Mouse (Mus musculus) kidney, adult 2 months (tissue): ENCODE results near the gene Mylk3.

Source experiments
- CTCF ChIP-seq: fragments of 200-500 bp; conservative IDR thresholded peaks from 2 replicates; pipeline ENCODE4 v1.5.1; 2011; ENCODE audit warnings: low read depth, mild to moderate bottlenecking, control low read depth, low read length, moderate library complexity, mixed read lengths; ENCODE audit not compliant: insufficient read depth, insufficient read length
- POLR2A ChIP-seq: fragments of 200-500 bp; IDR thresholded peaks from one replicate; pipeline ENCODE4 v1.6.1; 2011; ENCODE audit warnings: low read depth, low read length, control low read depth

- no peak for TF ChIP-seq CTCF
- no peak for TF ChIP-seq POLR2A
Measured at GRCm38 (mm10) chr8:85421329-85421728, 35.2 kb upstream of the Mylk3 start.
